Comparison of ENCODE assay signal across 10 mouse cellular contexts in genomic region chr8:108900541-108900940, GRCm38 (mm10).
DNase-seq lines count a peak whose midpoint lies in the region; ATAC-seq lines count a peak whose summit lies in the region.
"Had no signal": no experiment of that assay in that cellular context is flagged by ENCODE, and none has a peak within 500 bp of the region (broad histone marks: within the 10 kb centered on the region; RNA-seq: fewer than 3 reads in every experiment).

No protein-coding gene starts in this region.

- no peaks in the 10 kb centered on the region for H3K9me3 ChIP-seq in forebrain, embryonic 10.5 days
- H3K9me3 ChIP-seq in forebrain, embryonic 15.5 days: no peaks in the 10 kb centered on the region
- H3K9me3 ChIP-seq in forebrain, embryonic 13.5 days (replicated peaks): no peaks in the 10 kb centered on the region
- H3K9me3 ChIP-seq in midbrain, embryonic 13.5 days: no peaks in the 10 kb centered on the region
- H3K9me3 ChIP-seq: liver, embryonic 13.5 days had no signal

- peaks cover 86% of the 10 kb centered on the region for H3K27me3 ChIP-seq in forebrain, embryonic 10.5 days (ENCODE audit: poor library complexity, severe bottlenecking)
- no peaks in the 10 kb centered on the region for H3K27me3 ChIP-seq in forebrain, embryonic 15.5 days
- peaks cover 30% of the 10 kb centered on the region for H3K27me3 ChIP-seq in forebrain, embryonic 13.5 days
- H3K27me3 ChIP-seq in midbrain, embryonic 13.5 days: 0 out of 2 replicates have a peak, but pooled peaks cover 10% of the 10 kb centered on the region
- H3K27me3 ChIP-seq: liver, embryonic 13.5 days; Patski had no signal

- H3K4me1 ChIP-seq in forebrain, embryonic 10.5 days: peaks cover 85% of the 10 kb centered on the region
- peaks cover 52% of the 10 kb centered on the region for H3K4me1 ChIP-seq in forebrain, embryonic 15.5 days
- H3K4me1 ChIP-seq in forebrain, embryonic 13.5 days: peaks cover 78% of the 10 kb centered on the region
- peaks cover 93% of the 10 kb centered on the region for H3K4me1 ChIP-seq in midbrain, embryonic 13.5 days (replicated peaks)

- peak overlapping the region; percentile 69 for H3K27ac ChIP-seq in forebrain, embryonic 10.5 days
- no peak overlapping the region; the same call in 1 of the 2 replicates for H3K27ac ChIP-seq in forebrain, embryonic 15.5 days (replicated peaks)
- H3K27ac ChIP-seq in forebrain, embryonic 13.5 days: peak overlapping the region; percentile 41; the same call in 1 of the 2 replicates
- H3K27ac ChIP-seq in midbrain, embryonic 13.5 days: peak overlapping the region; percentile 74
- H3K27ac ChIP-seq: liver, embryonic 13.5 days had no signal

- no peak overlapping the region for H3K9ac ChIP-seq in forebrain, embryonic 15.5 days (replicated peaks)
- H3K9ac ChIP-seq in forebrain, embryonic 13.5 days: no peak overlapping the region
- peak overlapping the region; percentile 36; the same call in 1 of the 2 replicates for H3K9ac ChIP-seq in midbrain, embryonic 13.5 days (replicated peaks)
- H3K9ac ChIP-seq: liver, embryonic 13.5 days had no signal

- 37% methylated on average over 10 of the region's 10 CpGs for WGBS in forebrain, embryonic 10.5 days
- 24% methylated on average over 10 of the region's 10 CpGs for WGBS in forebrain, embryonic 15.5 days
- 25% methylated on average over 10 of the region's 10 CpGs for WGBS in forebrain, embryonic 13.5 days
- WGBS in midbrain, embryonic 13.5 days: 11% methylated on average over 10 of the region's 10 CpGs

- no peak overlapping the region for H3K4me3 ChIP-seq in forebrain, embryonic 10.5 days
- no peak overlapping the region for H3K4me3 ChIP-seq in forebrain, embryonic 15.5 days
- no peak overlapping the region for H3K4me3 ChIP-seq in forebrain, embryonic 13.5 days
- H3K4me3 ChIP-seq in midbrain, embryonic 13.5 days (replicated peaks): no peak overlapping the region
- H3K4me3 ChIP-seq: liver, embryonic 13.5 days had no signal

- H3K4me2 ChIP-seq in forebrain, embryonic 15.5 days (replicated peaks): no peak overlapping the region
- no peak overlapping the region for H3K4me2 ChIP-seq in forebrain, embryonic 13.5 days
- 0 out of 2 replicates have a peak overlapping the region, but pooled peaks have one; percentile 14 for H3K4me2 ChIP-seq in midbrain, embryonic 13.5 days (replicated peaks)
- H3K4me2 ChIP-seq: liver, embryonic 13.5 days had no signal

- H3K36me3 ChIP-seq in forebrain, embryonic 10.5 days (replicated peaks): peaks cover 8% of the 10 kb centered on the region
- H3K36me3 ChIP-seq in forebrain, embryonic 15.5 days: no peaks in the 10 kb centered on the region
- H3K36me3 ChIP-seq in forebrain, embryonic 13.5 days (ENCODE audit: poor library complexity, severe bottlenecking): no peaks in the 10 kb centered on the region
- H3K36me3 ChIP-seq in midbrain, embryonic 13.5 days: no peaks in the 10 kb centered on the region
- H3K36me3 ChIP-seq: liver, embryonic 13.5 days had no signal

- no peak for ATAC-seq in forebrain, embryonic 15.5 days (replicated peaks)
- no peak for ATAC-seq in forebrain, embryonic 13.5 days
- no peak for ATAC-seq in midbrain, embryonic 13.5 days
- ATAC-seq: Patski had no signal

- DNase-seq in forebrain, embryonic 10.5 days (ENCODE audit: extremely low spot score, low spot score): peak; percentile 38
- peak; percentile 17 for DNase-seq in kidney, postnatal 14 days
- no peak for DNase-seq in kidney, adult 18-20 months
- DNase-seq in adrenal gland, postnatal 14 days: no peak
- DNase-seq in urinary bladder, postnatal 14 days (ENCODE audit: low spot score): no peak
- DNase-seq: liver, embryonic 13.5 days had no signal

Comparison
In these comparisons a context has a peak if more than half of its experiments do, and no peak if none do; other contexts are left out.
1. DNase-seq: peak in forebrain, embryonic 10.5 days (single experiment) and kidney, postnatal 14 days (single experiment); none in kidney, adult 18-20 months (single experiment), adrenal gland, postnatal 14 days (single experiment) and urinary bladder, postnatal 14 days (single experiment).